Mouse (Mus musculus): ENCODE measurements around the gene Gdpd4. TPM values are rescaled to one million over a fixed set of nuclear protein-coding genes. Genes with fewer than 3 reads are reported as not detected.

The Gdpd4 gene
- polyA plus RNA-seq, 1 experiment from 2014 or later = not detected

- Histone ChIP-seq H3K9ac (ENCODE audit: low read length) (no peak overlapping the region), H3K36me3 (ENCODE audit: control insufficient read depth, insufficient read depth, low read length) (no peaks in the 10 kb centered on the region), H3K4me1 (ENCODE audit: control insufficient read depth, insufficient read depth, low read length) (no peaks in the 10 kb centered on the region), H3K4me3 (ENCODE audit: low read depth, low read length) (no peak overlapping the region), H3K9me3 (replicated peaks; ENCODE audit: control insufficient read depth, low read length) (no peaks in the 10 kb centered on the region), H3K4me2 (ENCODE audit: low read length) (no peak overlapping the region), H3K27me3 (replicated peaks; ENCODE audit: control insufficient read depth, insufficient read depth, low read length) (no peaks in the 10 kb centered on the region), H3K27ac (ENCODE audit: low read depth, low read length) (no peak overlapping the region)
- DNase-seq (ENCODE audit: low spot score) (no peak), ATAC-seq (no peak)
- WGBS = 26% methylated on average over 4 of the region's 4 CpGs
Observed at GRCm38 (mm10) chr7:97972486-97972885, 52.7 kb downstream of the Gdpd4 start.

- Histone ChIP-seq H3K9me3 (replicated peaks; ENCODE audit: control insufficient read depth, low read length) (no peaks in the 10 kb centered on the region), H3K36me3 (ENCODE audit: control insufficient read depth, insufficient read depth, low read length) (no peaks in the 10 kb centered on the region), H3K27me3 (replicated peaks; ENCODE audit: control insufficient read depth, insufficient read depth, low read length) (no peaks in the 10 kb centered on the region), H3K9ac (ENCODE audit: low read length) (no peak overlapping the region), H3K4me2 (ENCODE audit: low read length) (no peak overlapping the region), H3K4me1 (ENCODE audit: control insufficient read depth, insufficient read depth, low read length) (no peaks in the 10 kb centered on the region), H3K27ac (ENCODE audit: low read depth, low read length) (no peak overlapping the region), H3K4me3 (ENCODE audit: low read depth, low read length) (no peak overlapping the region)
- 8% methylated on average over 1 of the region's 1 CpGs for WGBS
- DNase-seq (ENCODE audit: low spot score) (peak; percentile 83), ATAC-seq (peak; percentile 80)
Observed at GRCm38 (mm10) chr7:97977463-97977862, 57.7 kb downstream of the Gdpd4 start.

- H3K27me3 ChIP-seq (replicated peaks; ENCODE audit: control insufficient read depth, insufficient read depth, low read length) = no peaks in the 10 kb centered on the region
- H3K36me3 ChIP-seq (ENCODE audit: control insufficient read depth, insufficient read depth, low read length) = no peaks in the 10 kb centered on the region
- no peak overlapping the region for H3K27ac ChIP-seq (ENCODE audit: low read depth, low read length)
- no peak overlapping the region for H3K9ac ChIP-seq (ENCODE audit: low read length)
- no peaks in the 10 kb centered on the region for H3K4me1 ChIP-seq (ENCODE audit: control insufficient read depth, insufficient read depth, low read length)
- peak; percentile 53 for DNase-seq (ENCODE audit: low spot score)
- H3K4me3 ChIP-seq (ENCODE audit: low read depth, low read length) = no peak overlapping the region
- WGBS = 52% methylated on average over 13 of the region's 13 CpGs
- no peak for ATAC-seq
- no peak overlapping the region for H3K4me2 ChIP-seq (ENCODE audit: low read length)
- H3K9me3 ChIP-seq (replicated peaks; ENCODE audit: control insufficient read depth, low read length) = no peaks in the 10 kb centered on the region
Observed at GRCm38 (mm10) chr7:97984108-97984834, 64.5 kb downstream of the Gdpd4 start.

GRCm38 (mm10) chr7:98002617-98003016, 82.9 kb downstream of the Gdpd4 start:
- WGBS = 87% methylated on average over 7 of the region's 7 CpGs
- H3K4me2 ChIP-seq (ENCODE audit: low read length) = no peak overlapping the region

DNA sequence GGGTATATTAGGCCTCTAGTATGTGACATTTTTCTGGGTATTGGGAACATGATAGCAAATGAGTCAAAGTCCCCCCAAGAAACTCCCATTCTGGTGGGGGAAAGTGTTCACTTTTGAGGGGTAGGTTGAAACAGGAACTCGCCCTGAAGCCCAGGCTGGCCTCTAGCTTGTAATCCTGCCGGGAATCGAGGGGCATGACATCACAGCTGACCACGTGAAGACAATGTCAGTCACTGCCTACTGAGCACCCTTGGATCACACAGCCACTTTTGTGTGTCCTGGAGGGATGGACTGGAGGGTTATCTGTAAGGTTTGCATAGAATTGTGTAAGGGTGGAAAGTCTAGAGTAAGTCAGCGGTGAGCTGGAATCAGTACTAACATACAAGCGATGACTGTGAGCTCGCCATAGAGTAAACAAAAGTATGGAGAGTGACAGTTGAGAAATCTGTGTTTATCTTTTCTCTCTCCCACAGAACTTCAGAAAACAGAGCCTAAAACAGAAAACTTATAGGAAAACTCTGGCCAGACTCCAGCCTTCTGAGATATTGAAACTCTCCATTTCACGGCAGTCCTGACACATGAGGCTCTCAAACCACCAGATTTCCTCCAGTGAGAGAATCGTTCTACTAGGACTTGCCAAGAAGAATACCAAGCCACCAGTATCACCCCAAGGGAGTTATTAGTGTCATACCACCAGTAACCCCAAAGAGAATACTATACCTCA, 128.5 kb downstream of the Gdpd4 start:
- no peaks in the 10 kb centered on the region for H3K9me3 ChIP-seq (replicated peaks; ENCODE audit: control insufficient read depth, low read length)
- H3K4me2 ChIP-seq (ENCODE audit: low read length) = no peak overlapping the region
- H3K4me1 ChIP-seq (ENCODE audit: control insufficient read depth, insufficient read depth, low read length) = no peaks in the 10 kb centered on the region
- 85% methylated on average over 9 of the region's 9 CpGs for WGBS
- H3K9ac ChIP-seq (ENCODE audit: low read length) = no peak overlapping the region
- no peaks in the 10 kb centered on the region for H3K27me3 ChIP-seq (replicated peaks; ENCODE audit: control insufficient read depth, insufficient read depth, low read length)
- H3K36me3 ChIP-seq (ENCODE audit: control insufficient read depth, insufficient read depth, low read length) = no peaks in the 10 kb centered on the region
- H3K27ac ChIP-seq (ENCODE audit: low read depth, low read length) = no peak overlapping the region
- DNase-seq (ENCODE audit: low spot score) = no peak
- H3K4me3 ChIP-seq (ENCODE audit: low read depth, low read length) = no peak overlapping the region
- no peak for ATAC-seq

More at GRCm38 (mm10) chr7:98002617-98003016, 82.9 kb downstream of the Gdpd4 start:
- no peaks in the 10 kb centered on the region for H3K4me1 ChIP-seq (ENCODE audit: control insufficient read depth, insufficient read depth, low read length)
- ATAC-seq (no peak), DNase-seq (ENCODE audit: low spot score) (no peak)
- no peaks in the 10 kb centered on the region for H3K36me3 ChIP-seq (ENCODE audit: control insufficient read depth, insufficient read depth, low read length)
- no peaks in the 10 kb centered on the region for H3K9me3 ChIP-seq (replicated peaks; ENCODE audit: control insufficient read depth, low read length)
- H3K9ac ChIP-seq (ENCODE audit: low read length) = no peak overlapping the region
- no peak overlapping the region for H3K4me3 ChIP-seq (ENCODE audit: low read depth, low read length)
- H3K27ac ChIP-seq (ENCODE audit: low read depth, low read length) = no peak overlapping the region
- H3K27me3 ChIP-seq (replicated peaks; ENCODE audit: control insufficient read depth, insufficient read depth, low read length) = no peaks in the 10 kb centered on the region

DNA sequence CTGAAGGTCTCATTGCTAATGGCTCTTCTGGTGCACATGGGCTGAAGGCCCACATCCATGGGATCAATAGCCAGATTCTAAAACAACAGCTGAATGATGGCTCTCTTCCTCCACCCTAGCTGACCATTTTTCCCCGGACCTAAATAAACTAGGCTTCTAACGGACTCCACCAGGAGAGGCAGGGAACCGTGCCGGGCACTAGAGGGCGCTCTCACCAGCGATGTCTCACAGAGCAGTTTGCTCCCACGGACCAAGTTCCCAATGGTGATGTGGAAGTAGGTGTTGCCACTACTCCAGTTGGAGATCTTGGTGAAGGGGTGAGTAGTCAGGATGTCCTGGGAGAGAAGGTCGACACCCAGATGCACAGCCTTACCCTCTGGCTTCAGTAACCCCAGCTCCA, 132.2 kb downstream of the Gdpd4 start:
- no peaks in the 10 kb centered on the region for H3K36me3 ChIP-seq (ENCODE audit: control insufficient read depth, insufficient read depth, low read length)
- 18% methylated on average over 8 of the region's 8 CpGs for WGBS
- H3K9me3 ChIP-seq (replicated peaks; ENCODE audit: control insufficient read depth, low read length) = no peaks in the 10 kb centered on the region
- no peak overlapping the region for H3K4me2 ChIP-seq (ENCODE audit: low read length)
- ATAC-seq = no peak
- no peak overlapping the region for H3K4me3 ChIP-seq (ENCODE audit: low read depth, low read length)
- H3K27ac ChIP-seq (ENCODE audit: low read depth, low read length) = no peak overlapping the region
- H3K4me1 ChIP-seq (ENCODE audit: control insufficient read depth, insufficient read depth, low read length) = no peaks in the 10 kb centered on the region
- H3K9ac ChIP-seq (ENCODE audit: low read length) = no peak overlapping the region
- DNase-seq (ENCODE audit: low spot score) = peak; percentile 38
- H3K27me3 ChIP-seq (replicated peaks; ENCODE audit: control insufficient read depth, insufficient read depth, low read length) = no peaks in the 10 kb centered on the region

- WGBS = 94% methylated on average over 9 of the region's 9 CpGs
- no peak overlapping the region for H3K27ac ChIP-seq (ENCODE audit: low read depth, low read length)
- no peak for ATAC-seq
Observed at GRCm38 (mm10) chr7:98054461-98054860, 134.7 kb downstream of the Gdpd4 start.

DNA sequence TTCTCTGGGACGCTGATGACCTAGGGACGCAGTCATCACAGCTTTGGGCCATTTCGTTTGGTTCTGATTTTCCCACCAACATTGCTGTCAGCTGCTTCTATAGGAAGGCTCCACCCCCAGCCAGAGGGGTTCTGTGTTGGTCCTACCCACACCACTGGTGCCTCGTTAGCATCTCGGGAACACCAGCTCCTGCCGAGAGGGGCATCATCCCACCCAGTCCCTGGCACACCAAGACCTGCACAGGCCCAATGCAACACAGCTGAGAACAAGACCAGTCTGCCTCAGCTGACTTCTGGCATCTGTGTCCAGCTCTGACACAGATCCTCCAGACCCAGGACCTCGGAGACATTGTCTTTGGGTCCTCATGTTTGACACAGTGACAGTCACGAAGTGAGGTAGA, 135.2 kb downstream of the Gdpd4 start:
- DNase-seq (ENCODE audit: low spot score) (no peak), ATAC-seq (no peak)
- H3K4me2 ChIP-seq (ENCODE audit: low read length) = no peak overlapping the region
- no peaks in the 10 kb centered on the region for H3K36me3 ChIP-seq (ENCODE audit: control insufficient read depth, insufficient read depth, low read length)
- 77% methylated on average over 8 of the region's 8 CpGs for WGBS
- no peaks in the 10 kb centered on the region for H3K27me3 ChIP-seq (replicated peaks; ENCODE audit: control insufficient read depth, insufficient read depth, low read length)
- H3K9ac ChIP-seq (ENCODE audit: low read length) = no peak overlapping the region
- no peak overlapping the region for H3K4me3 ChIP-seq (ENCODE audit: low read depth, low read length)
- H3K27ac ChIP-seq (ENCODE audit: low read depth, low read length) = no peak overlapping the region
- no peaks in the 10 kb centered on the region for H3K4me1 ChIP-seq (ENCODE audit: control insufficient read depth, insufficient read depth, low read length)
- no peaks in the 10 kb centered on the region for H3K9me3 ChIP-seq (replicated peaks; ENCODE audit: control insufficient read depth, low read length)

More at GRCm38 (mm10) chr7:98054461-98054860, 134.7 kb downstream of the Gdpd4 start:
- H3K4me1 ChIP-seq (ENCODE audit: control insufficient read depth, insufficient read depth, low read length) = no peaks in the 10 kb centered on the region
- H3K9ac ChIP-seq (ENCODE audit: low read length) = no peak overlapping the region
- H3K36me3 ChIP-seq (ENCODE audit: control insufficient read depth, insufficient read depth, low read length) = no peaks in the 10 kb centered on the region
- H3K27me3 ChIP-seq (replicated peaks; ENCODE audit: control insufficient read depth, insufficient read depth, low read length) = no peaks in the 10 kb centered on the region
- no peak overlapping the region for H3K4me2 ChIP-seq (ENCODE audit: low read length)
- no peak for DNase-seq (ENCODE audit: low spot score)
- H3K4me3 ChIP-seq (ENCODE audit: low read depth, low read length) = no peak overlapping the region
- H3K9me3 ChIP-seq (replicated peaks; ENCODE audit: control insufficient read depth, low read length) = no peaks in the 10 kb centered on the region

DNA sequence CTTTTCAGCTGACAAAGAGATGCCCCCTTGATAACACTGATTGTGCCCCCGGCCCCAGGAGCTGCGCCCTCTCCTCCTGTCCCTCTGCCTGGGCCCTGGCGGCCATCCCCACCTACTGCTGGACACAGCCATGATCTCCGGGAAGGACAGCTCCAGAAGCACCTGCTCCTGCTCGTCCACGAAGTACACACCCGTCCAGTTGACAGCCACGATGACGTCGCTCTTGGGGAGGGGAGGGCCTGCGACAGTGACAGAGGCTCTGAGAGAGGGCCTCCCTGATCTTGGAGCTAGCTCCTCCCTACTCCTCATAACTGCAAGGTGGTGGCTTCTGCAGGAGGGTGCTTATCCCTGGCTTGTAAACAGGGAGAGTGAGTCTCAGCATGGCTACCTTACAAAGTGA, 146.5 kb downstream of the Gdpd4 start:
- no peaks in the 10 kb centered on the region for H3K27me3 ChIP-seq (replicated peaks; ENCODE audit: control insufficient read depth, insufficient read depth, low read length)
- H3K36me3 ChIP-seq (ENCODE audit: control insufficient read depth, insufficient read depth, low read length) = peaks cover 4% of the 10 kb centered on the region; the same call in 1 of the 2 replicates
- no peak overlapping the region for H3K9ac ChIP-seq (ENCODE audit: low read length)
- no peak overlapping the region for H3K27ac ChIP-seq (ENCODE audit: low read depth, low read length)
- no peaks in the 10 kb centered on the region for H3K4me1 ChIP-seq (ENCODE audit: control insufficient read depth, insufficient read depth, low read length)
- no peak for DNase-seq (ENCODE audit: low spot score)
- ATAC-seq = no peak
- H3K9me3 ChIP-seq (replicated peaks; ENCODE audit: control insufficient read depth, low read length) = no peaks in the 10 kb centered on the region
- WGBS = 85% methylated on average over 11 of the region's 11 CpGs
- no peak overlapping the region for H3K4me3 ChIP-seq (ENCODE audit: low read depth, low read length)
- H3K4me2 ChIP-seq (ENCODE audit: low read length) = no peak overlapping the region

Measured in forebrain, embryonic 14.5 days (tissue).